Mouse (Mus musculus): ENCODE results near the gene Gpr179. TPM values are rescaled to one million over a fixed set of nuclear protein-coding genes. Genes with fewer than 3 reads are reported as not detected.

The Gpr179 gene
- total RNA-seq, 4 experiments from 2014 or later: 0.14 to 0.59 (median 0.34) TPM

- DNase-seq (ENCODE audit: low spot score in 2 of 2): peak; percentile 50 to 80
Measured at GRCm38 (mm10) chr11:97357663-97358062, 5.8 kb upstream of the Gpr179 start.

- DNase-seq (ENCODE audit: low spot score in 2 of 2): no peak
Measured at GRCm38 (mm10) chr11:97355247-97355646, 3.4 kb upstream of the Gpr179 start.

GRCm38 (mm10) chr11:97354646-97355045, 2.8 kb upstream of the Gpr179 start:
- no peak for DNase-seq (ENCODE audit: low spot score in 2 of 2)

- no peak for DNase-seq (ENCODE audit: low spot score in 2 of 2)
Measured at GRCm38 (mm10) chr11:97352935-97353597, 1.2 kb upstream of the Gpr179 start.

- DNase-seq (ENCODE audit: low spot score in 2 of 2): peak; percentile 65 to 68
Measured at GRCm38 (mm10) chr11:97350035-97350434, 1.8 kb downstream of the Gpr179 start.

- no peak for DNase-seq (ENCODE audit: low spot score in 2 of 2)
Measured at GRCm38 (mm10) chr11:97347291-97347690, 4.6 kb downstream of the Gpr179 start.

GRCm38 (mm10) chr11:97346383-97346782, 5.5 kb downstream of the Gpr179 start:
- DNase-seq (ENCODE audit: low spot score in 2 of 2): peak in 1 of 2 experiments; percentile 22

GRCm38 (mm10) chr11:97345446-97345845, 6.4 kb downstream of the Gpr179 start:
- DNase-seq (ENCODE audit: low spot score in 2 of 2): no peak

- no peak for DNase-seq (ENCODE audit: low spot score in 2 of 2)
Measured at GRCm38 (mm10) chr11:97343619-97344018, 8.3 kb downstream of the Gpr179 start.

- no peak for DNase-seq (ENCODE audit: low spot score in 2 of 2)
Measured at GRCm38 (mm10) chr11:97343175-97343574, 8.7 kb downstream of the Gpr179 start.

- peak in 1 of 2 experiments; percentile 41 for DNase-seq (ENCODE audit: low spot score in 2 of 2)
Measured at GRCm38 (mm10) chr11:97338977-97339315, 12.9 kb downstream of the Gpr179 start.

- no peak for DNase-seq (ENCODE audit: low spot score in 2 of 2)
Measured at GRCm38 (mm10) chr11:97338302-97338976, 13.4 kb downstream of the Gpr179 start.

GRCm38 (mm10) chr11:97337363-97337762, 14.5 kb downstream of the Gpr179 start:
- no peak for DNase-seq (ENCODE audit: low spot score in 2 of 2)

- DNase-seq (ENCODE audit: low spot score in 2 of 2): no peak
Measured at GRCm38 (mm10) chr11:97336751-97337345, 15.0 kb downstream of the Gpr179 start.

- DNase-seq (ENCODE audit: low spot score in 2 of 2): no peak
Measured at GRCm38 (mm10) chr11:97336238-97336637, 15.6 kb downstream of the Gpr179 start.

- DNase-seq (ENCODE audit: low spot score in 2 of 2): no peak
Measured at GRCm38 (mm10) chr11:97334400-97334799, 17.5 kb downstream of the Gpr179 start.

GRCm38 (mm10) chr11:97333896-97334295, 18.0 kb downstream of the Gpr179 start:
- DNase-seq (ENCODE audit: low spot score in 2 of 2): no peak

- DNase-seq (ENCODE audit: low spot score in 2 of 2): no peak
Measured at GRCm38 (mm10) chr11:97333044-97333443, 18.8 kb downstream of the Gpr179 start.

GRCm38 (mm10) chr11:97331231-97332190, 20.4 kb downstream of the Gpr179 start:
- no peak for DNase-seq (ENCODE audit: low spot score in 2 of 2)

GRCm38 (mm10) chr11:97330315-97330714, 21.6 kb downstream of the Gpr179 start:
- DNase-seq (ENCODE audit: low spot score in 2 of 2): no peak

GRCm38 (mm10) chr11:97328148-97328547, 23.7 kb downstream of the Gpr179 start:
- peak in 1 of 2 experiments; percentile 52 for DNase-seq (ENCODE audit: low spot score in 2 of 2)
